In the genomic region with DNA sequence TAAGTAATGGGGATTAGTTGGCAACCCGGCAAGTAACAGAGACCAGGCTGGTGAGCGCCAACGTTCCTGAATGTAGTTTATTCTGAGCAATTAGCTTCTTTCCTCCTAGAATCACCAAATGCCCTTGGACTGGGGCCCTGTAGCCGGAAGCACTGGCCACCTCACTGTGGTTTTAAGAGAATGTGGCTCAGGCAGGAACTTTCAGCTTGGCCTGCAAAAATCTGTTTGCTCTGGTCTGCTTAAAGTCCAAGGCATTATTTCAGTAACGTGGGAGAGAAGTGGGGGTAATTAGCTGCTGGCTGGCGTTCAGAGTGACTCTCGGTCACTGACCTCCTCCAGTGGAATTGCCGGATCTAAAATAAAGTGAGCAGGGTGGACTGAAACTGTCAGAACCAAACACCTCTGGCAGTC, we compare ENCODE assay signal across 8 mouse cellular contexts. TPM values are rescaled to one million over a fixed set of nuclear protein-coding genes. Genes with fewer than 3 reads are reported as not detected.
DNase-seq lines count a peak whose midpoint lies in the region; ATAC-seq and TF ChIP-seq lines count a peak whose summit lies in the region.

No protein-coding gene starts in this region.

- no peak for TF ChIP-seq CTCF in lung, adult 2 months (IDR thresholded peaks at IDR 0.05; ENCODE audit: insufficient read depth, low read length)

- H3K4me2 ChIP-seq in hindbrain, embryonic 11.5 days (replicated peaks; ENCODE audit: low read depth, low read length), result peak overlapping the region; percentile 85
- peak overlapping the region; percentile 93 for H3K4me2 ChIP-seq in midbrain, embryonic 14.5 days (ENCODE audit: low read length)

- no peak for DNase-seq in lung, adult 2 months
- DNase-seq in lung, postnatal 14 days, result no peak
- peak; percentile 66 for DNase-seq in adrenal gland, postnatal 14 days
- no peak for DNase-seq in hindbrain, embryonic 11.5 days (ENCODE audit: low spot score)
- DNase-seq in layer of hippocampus, postnatal 10 days (ENCODE audit: low spot score in 2 of 2), result peak; percentile 36 to 59
- DNase-seq in midbrain, embryonic 14.5 days, result no peak
- no peak for DNase-seq in embryo, embryonic 9.5 days (ENCODE audit: extremely low spot score)
- no peak for DNase-seq in cerebellum, postnatal 25 days

- no peak for ATAC-seq in hindbrain, embryonic 11.5 days (ENCODE audit: low FRiP score)
- ATAC-seq in midbrain, embryonic 14.5 days (ENCODE audit: low FRiP score, low TSS enrichment), result no peak

- no peaks in the 10 kb centered on the region for H3K27me3 ChIP-seq in hindbrain, embryonic 11.5 days (ENCODE audit: control insufficient read depth, insufficient read depth, low read length)
- H3K27me3 ChIP-seq in midbrain, embryonic 14.5 days (ENCODE audit: control insufficient read depth, insufficient read depth, low read length), result no peaks in the 10 kb centered on the region

- no peak overlapping the region for H3K27ac ChIP-seq in hindbrain, embryonic 11.5 days (ENCODE audit: low read depth, low read length)
- no peak overlapping the region for H3K27ac ChIP-seq in midbrain, embryonic 14.5 days (replicated peaks; ENCODE audit: low read depth, low read length)

- no peaks in the 10 kb centered on the region for H3K9me3 ChIP-seq in hindbrain, embryonic 11.5 days (ENCODE audit: control insufficient read depth, low read length)
- no peaks in the 10 kb centered on the region for H3K9me3 ChIP-seq in midbrain, embryonic 14.5 days (ENCODE audit: control insufficient read depth, low read length)

- H3K4me3 ChIP-seq in lung, adult 2 months (replicated peaks; ENCODE audit: extremely low read depth, low read depth, low read length), result peak overlapping the region; percentile 55
- peak overlapping the region; percentile 83 for H3K4me3 ChIP-seq in hindbrain, embryonic 11.5 days (ENCODE audit: low read depth, low read length)
- peak overlapping the region; percentile 90 for H3K4me3 ChIP-seq in midbrain, embryonic 14.5 days (replicated peaks; ENCODE audit: low read depth, low read length)

- TF ChIP-seq POLR2A in lung, adult 2 months (IDR thresholded peaks at IDR 0.05; ENCODE audit: borderline replicate concordance, extremely low read depth, low read depth, low read length), result 0 out of 2 replicates have a peak, but pooled peaks have one; percentile 9

- no peaks in the 10 kb centered on the region for H3K36me3 ChIP-seq in hindbrain, embryonic 11.5 days (ENCODE audit: control insufficient read depth, insufficient read depth, low read length)
- H3K36me3 ChIP-seq in midbrain, embryonic 14.5 days (ENCODE audit: control insufficient read depth, insufficient read depth, low read length), result peaks cover 37% of the 10 kb centered on the region

- peak overlapping the region; percentile 80; the same call in 1 of the 2 replicates for H3K9ac ChIP-seq in hindbrain, embryonic 11.5 days (ENCODE audit: low read depth, low read length)
- H3K9ac ChIP-seq in midbrain, embryonic 14.5 days (replicated peaks; ENCODE audit: low read length), result peak overlapping the region; percentile 73; the same call in 1 of the 2 replicates

- H3K4me1 ChIP-seq in lung, adult 2 months (ENCODE audit: control insufficient read depth, insufficient read depth, low read length), result peaks cover 14% of the 10 kb centered on the region
- no peaks in the 10 kb centered on the region; the same call in 1 of the 2 replicates for H3K4me1 ChIP-seq in hindbrain, embryonic 11.5 days (replicated peaks; ENCODE audit: control insufficient read depth, insufficient read depth, low read length)
- peaks cover 10% of the 10 kb centered on the region; the same call in 1 of the 2 replicates for H3K4me1 ChIP-seq in midbrain, embryonic 14.5 days (ENCODE audit: control insufficient read depth, insufficient read depth, low read length)

- 16% methylated on average over 8 of the region's 8 CpGs for whole genome bisulfite sequencing in lung, adult 2 months
- 47% methylated on average over 8 of the region's 8 CpGs for WGBS in hindbrain, embryonic 11.5 days
- WGBS in midbrain, embryonic 14.5 days, result 36% methylated on average over 8 of the region's 8 CpGs

RNA-seq across cellular contexts. Expression of gene Prkab1, which starts 1.1 kb away (rescaled TPM):
- 77.3 and 92.5 TPM in 2 replicates for polyA plus RNA-seq in lung, adult 2 months (2012; rRNA removed)
- total RNA-seq in adrenal gland, postnatal 14 days (2021), result 62.5 and 64.4 TPM in 2 replicates
- 44.8 and 54.3 TPM in 2 replicates for polyA plus RNA-seq in hindbrain, embryonic 11.5 days (2014; fragmentation: Nextera tagmentation; extraction: Ambion mirVana)
- 10 to 100 TPM; 22.8 to 26.9 TPM for total RNA-seq in layer of hippocampus, postnatal 10 days (2021)
- 46.7 and 49.1 TPM in 2 replicates for polyA plus RNA-seq in midbrain, embryonic 14.5 days (2014; fragmentation: Nextera tagmentation; extraction: Ambion mirVana)

RNA-seq across cellular contexts. Expression of gene Tmem233, which starts 59.8 kb away (rescaled TPM):
- 0.12 and 0.69 TPM in 2 replicates for polyA plus RNA-seq in lung, adult 2 months (2012; rRNA removed)
- 0.15 TPM in 1 of 2 replicates, not detected in the other for total RNA-seq in adrenal gland, postnatal 14 days (2021)
- not detected in 2 replicates for polyA plus RNA-seq in hindbrain, embryonic 11.5 days (2014; fragmentation: Nextera tagmentation; extraction: Ambion mirVana)
- not detected for total RNA-seq in layer of hippocampus, postnatal 10 days (2021)
- polyA plus RNA-seq in midbrain, embryonic 14.5 days (2014; fragmentation: Nextera tagmentation; extraction: Ambion mirVana), result not detected in 2 replicates

Comparison
In these comparisons a context has a peak if more than half of its experiments do, and no peak if none do; other contexts are left out.
1. DNase-seq: peak in adrenal gland, postnatal 14 days (single experiment) and layer of hippocampus, postnatal 10 days (2 of 2); none in lung, adult 2 months (single experiment), lung, postnatal 14 days (single experiment), hindbrain, embryonic 11.5 days (single experiment), midbrain, embryonic 14.5 days (single experiment), embryo, embryonic 9.5 days (single experiment) and cerebellum, postnatal 25 days (0 of 2).
2. Peak in every context shown above with its lines, with median percentiles within 50 percentile points of each other: H3K4me3 ChIP-seq.